Mouse (Mus musculus) brain, embryonic 14.5 days (tissue): ENCODE results near the gene Itga8.

Source experiments
- CTCF ChIP-seq: fragments of 200-500 bp; IDR thresholded peaks from 2 replicates; pipeline ENCODE4 v1.5.1; 2012; ENCODE audit warnings: inconsistent platforms, mild to moderate bottlenecking, moderate library complexity, borderline replicate concordance; ENCODE audit not compliant: insufficient read depth, insufficient read length; ENCODE audit errors: extremely low read depth
- POLR2A ChIP-seq: fragments of 200-500 bp; IDR thresholded peaks from 2 replicates; pipeline ENCODE4 v1.6.1; 2012; ENCODE audit warnings: mild to moderate bottlenecking, inconsistent platforms, borderline replicate concordance; ENCODE audit not compliant: poor library complexity, insufficient read depth, insufficient read length, severe bottlenecking; ENCODE audit errors: extremely low read depth

DNA sequence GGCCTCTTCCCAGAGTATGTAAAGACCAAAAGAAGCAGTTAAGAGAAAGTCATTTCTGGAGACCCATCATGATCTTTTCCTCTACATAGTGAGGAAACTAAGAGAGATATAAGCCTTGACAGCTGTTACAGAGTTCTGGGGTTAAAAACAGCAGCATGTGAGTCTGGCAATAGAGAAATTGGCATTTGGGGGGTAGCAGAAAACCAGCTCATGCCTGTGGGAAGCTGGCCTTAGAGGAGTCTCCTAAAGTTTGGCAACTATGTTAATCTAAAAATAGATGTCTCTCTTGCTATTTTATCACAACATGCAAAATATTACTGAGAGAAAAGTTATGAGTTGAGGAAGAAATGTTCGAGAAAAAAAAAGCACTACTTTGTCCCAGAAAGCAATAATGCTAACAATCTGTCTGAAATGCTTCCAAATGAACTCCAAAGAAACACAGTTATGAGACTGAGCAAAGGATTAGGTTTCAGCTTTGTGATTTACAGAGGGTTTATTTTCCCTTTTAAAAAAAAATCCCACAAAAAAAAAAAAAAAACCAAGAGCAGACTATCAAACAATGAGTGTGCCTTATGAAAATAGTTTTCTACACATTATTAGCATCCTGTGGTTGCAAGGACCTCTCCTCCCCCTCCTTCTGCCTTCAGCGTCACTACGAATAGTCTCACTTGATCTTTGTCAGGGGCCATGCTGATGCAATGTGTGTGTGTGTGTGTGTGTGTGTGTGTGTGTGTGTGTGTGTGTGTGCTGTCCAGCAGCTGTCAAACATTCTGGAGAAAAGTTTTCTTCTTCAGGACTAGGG lies 88.9 kb downstream of the Itga8 start:
- TF ChIP-seq POLR2A = no peak
- no peak for TF ChIP-seq CTCF
